Mouse (Mus musculus) heart, embryonic 12.5 days (tissue): ENCODE measurements around the gene Ccs. TPM values are rescaled to one million over a fixed set of nuclear protein-coding genes. Genes with fewer than 3 reads are reported as not detected.

Source experiments
- ATAC-seq: fragments of 200-750 bp; cut with Nextera tagmentation; 2 replicates; pipeline ENCODE4 v1.8.0; 2017; ENCODE audit warnings: moderate TSS enrichment, moderate library complexity; ENCODE audit not compliant: insufficient number of reproducible peaks, low FRiP score
- H3K27ac ChIP-seq: fragments of 300-500 bp; sonication (generic); 2 replicates; pipeline ENCODE4 v1.5.1; 2016; ENCODE audit warnings: mild to moderate bottlenecking, moderate library complexity; ENCODE audit not compliant: poor library complexity, severe bottlenecking
- H3K27me3 ChIP-seq: fragments of 300-500 bp; sonication (generic); replicated peaks from 2 replicates; pipeline ENCODE4 v1.6.1; 2016; ENCODE audit warnings: mild to moderate bottlenecking, moderate library complexity
- H3K36me3 ChIP-seq: fragments of 300-500 bp; sonication (generic); 2 replicates; pipeline ENCODE4 v1.6.1; 2016; ENCODE audit warnings: mild to moderate bottlenecking, moderate library complexity
- H3K4me1 ChIP-seq: fragments of 300-500 bp; sonication (generic); replicated peaks from 2 replicates; pipeline ENCODE4 v1.6.1; 2016; ENCODE audit warnings: mild to moderate bottlenecking
- H3K4me2 ChIP-seq: fragments of 300-500 bp; sonication (generic); 2 replicates; pipeline ENCODE4 v1.6.1; 2016; ENCODE audit warnings: mild to moderate bottlenecking, moderate library complexity
- H3K4me3 ChIP-seq: fragments of 300-500 bp; sonication (generic); 2 replicates; pipeline ENCODE4 v1.5.1; 2016; ENCODE audit warnings: mild to moderate bottlenecking
- H3K9ac ChIP-seq: fragments of 300-500 bp; sonication (generic); 2 replicates; pipeline ENCODE4 v1.6.1; 2016; ENCODE audit warnings: mild to moderate bottlenecking, moderate library complexity
- H3K9me3 ChIP-seq: fragments of 300-500 bp; sonication (generic); replicated peaks from 2 replicates; pipeline ENCODE4 v1.6.1; 2016; ENCODE audit warnings: mild to moderate bottlenecking, moderate library complexity
- WGBS: fragments of 180-500 bp; shearing (Covaris S2); methylation state at CpG from one replicate; pipeline ENCODE4 v1.1.7; 2016; 5-methylcytosine and 5-hydroxymethylcytosine counted together
- polyA plus RNA-seq: library from polyadenylated mRNA; unstranded; fragments of >200 nt; fragmentation: Nextera tagmentation; extraction: Ambion mirVana; gene quantifications from 2 replicates; pipeline ENCODE4 v1.2.1, GENCODE M21; 2016

Gene Ccs
- polyA plus RNA-seq, 1 experiment from 2014 or later, result 34.5 TPM

- Histone ChIP-seq H3K4me3 (peak overlapping the region; percentile 59; the same call in 1 of the 2 replicates), H3K9me3 (no peaks in the 10 kb centered on the region), H3K9ac (no peak overlapping the region), H3K4me2 (peak overlapping the region; percentile 96), H3K4me1 (peaks cover 9% of the 10 kb centered on the region; the same call in 1 of the 2 replicates), H3K27ac (no peak overlapping the region), H3K36me3 (0 out of 2 replicates have a peak, but pooled peaks cover 7% of the 10 kb centered on the region), H3K27me3 (peaks cover 20% of the 10 kb centered on the region)
- ATAC-seq, result no peak
- WGBS, result 84% methylated on average over 4 of the region's 4 CpGs
These were observed 16.8 kb upstream of the Ccs start for GRCm38 (mm10) chr19:4855951-4856350.

- H3K4me3 ChIP-seq, result peak overlapping the region; percentile 59
- H3K9ac ChIP-seq, result peak overlapping the region; percentile 73
- H3K4me2 ChIP-seq, result peak overlapping the region; percentile 96
- H3K27me3 ChIP-seq, result peaks cover 24% of the 10 kb centered on the region
- H3K9me3 ChIP-seq, result no peaks in the 10 kb centered on the region
- peaks cover 9% of the 10 kb centered on the region; the same call in 1 of the 2 replicates for H3K4me1 ChIP-seq
- no peak for ATAC-seq
- H3K27ac ChIP-seq, result peak overlapping the region; percentile 48; the same call in 1 of the 2 replicates
- H3K36me3 ChIP-seq, result 0 out of 2 replicates have a peak, but pooled peaks cover 7% of the 10 kb centered on the region
- WGBS, result 4% methylated on average over 14 of the region's 14 CpGs
These were observed 16.3 kb upstream of the Ccs start for GRCm38 (mm10) chr19:4855470-4855820.

DNA sequence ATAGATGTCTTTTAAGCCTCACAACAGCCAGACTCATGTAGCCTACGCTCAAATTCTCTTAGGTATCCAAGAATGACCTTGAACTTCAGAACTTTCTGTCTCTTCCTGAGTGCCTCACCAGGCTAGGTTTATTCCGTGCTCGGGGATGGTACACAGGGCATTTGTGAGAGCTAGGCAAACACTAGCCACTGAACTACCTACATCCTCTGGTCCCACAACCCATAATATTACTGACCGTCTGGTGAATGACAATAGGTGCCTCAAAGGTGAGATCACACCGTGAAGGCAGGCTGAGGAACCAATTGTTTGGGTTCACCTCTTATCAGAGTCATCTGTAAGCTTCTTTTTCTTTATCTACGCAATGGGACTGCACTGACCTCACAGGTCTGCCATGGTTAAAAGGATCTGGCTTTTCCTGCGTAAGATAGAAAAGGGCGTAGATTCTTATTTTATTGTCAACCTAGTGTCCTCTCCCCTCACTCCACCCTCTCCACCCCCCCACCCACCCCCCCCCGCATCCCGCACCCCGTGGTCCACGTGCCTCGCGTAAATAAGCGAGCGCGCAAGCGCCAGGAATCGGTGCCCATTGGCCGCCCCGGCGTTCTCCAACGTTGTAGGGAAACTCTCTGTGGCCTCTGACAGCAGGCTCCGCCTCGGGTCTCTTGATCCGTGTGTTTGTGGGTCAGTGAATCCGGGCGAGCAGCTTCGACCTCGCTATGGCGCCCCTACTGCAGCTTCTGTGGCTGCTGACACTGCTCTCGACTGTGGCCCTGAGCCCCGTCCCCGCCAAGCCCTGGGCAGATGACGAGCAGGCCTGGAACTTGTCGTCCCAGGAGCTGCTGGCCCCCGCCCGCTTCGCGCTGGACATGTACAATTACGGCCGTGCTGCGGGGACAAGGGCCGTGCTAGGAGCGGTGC lies 15.7 kb upstream of the Ccs start, which contains the start of gene Ctsf:
TSS of gene Ctsf (plus strand) at position 579 of the 918 bp plus-strand sequence.
- peak within 1 kb of the TSS; percentile 48; the same call in 1 of the 2 replicates for H3K27ac ChIP-seq
- peaks cover 27% of the 10 kb centered on the region for H3K27me3 ChIP-seq
- 4% methylated on average over 45 of the region's 45 CpGs for WGBS
- 0 out of 2 replicates have a peak, but pooled peaks cover 7% of the 10 kb centered on the region for H3K36me3 ChIP-seq
- H3K9ac ChIP-seq, result peak within 1 kb of the TSS; percentile 73
- ATAC-seq, result peak; percentile 77
- peaks cover 9% of the 10 kb centered on the region; the same call in 1 of the 2 replicates for H3K4me1 ChIP-seq
- H3K9me3 ChIP-seq, result no peaks in the 10 kb centered on the region
- peak within 1 kb of the TSS; percentile 96 for H3K4me2 ChIP-seq
- H3K4me3 ChIP-seq, result peak within 1 kb of the TSS; percentile 59

DNA sequence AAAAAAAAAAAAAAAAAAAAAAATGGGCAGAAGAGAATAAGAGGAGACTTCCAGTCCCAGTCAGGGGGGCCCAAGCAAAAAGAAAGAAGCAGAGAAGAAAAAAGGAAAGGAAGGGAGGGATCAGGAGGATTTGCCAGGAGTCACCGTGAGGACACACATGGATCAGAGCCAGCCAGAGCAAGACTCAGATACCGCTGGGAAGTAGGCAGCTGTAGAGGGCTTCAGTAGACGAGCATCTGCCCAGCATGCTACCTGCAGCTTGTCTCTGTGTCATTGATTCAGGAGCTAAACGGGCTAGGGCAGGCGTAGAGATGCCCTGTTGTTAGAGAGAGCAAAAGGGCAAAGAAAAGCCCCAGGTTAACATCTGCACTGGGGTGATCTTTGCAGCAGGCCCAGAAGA lies 11.1 kb upstream of the Ccs start:
- peaks cover 15% of the 10 kb centered on the region for H3K27me3 ChIP-seq
- ATAC-seq, result no peak
- no peak overlapping the region for H3K27ac ChIP-seq
- H3K36me3 ChIP-seq, result no peaks in the 10 kb centered on the region
- peaks cover 5% of the 10 kb centered on the region; the same call in 1 of the 2 replicates for H3K4me1 ChIP-seq
- 46% methylated on average over 5 of the region's 5 CpGs for WGBS
- H3K4me2 ChIP-seq, result no peak overlapping the region
- no peaks in the 10 kb centered on the region for H3K9me3 ChIP-seq
- H3K9ac ChIP-seq, result no peak overlapping the region
- no peak overlapping the region for H3K4me3 ChIP-seq

- no peak overlapping the region for H3K27ac ChIP-seq
- H3K9me3 ChIP-seq, result no peaks in the 10 kb centered on the region
- no peak overlapping the region for H3K4me2 ChIP-seq
- no peak overlapping the region for H3K9ac ChIP-seq
- no peaks in the 10 kb centered on the region for H3K36me3 ChIP-seq
- peaks cover 4% of the 10 kb centered on the region; the same call in 1 of the 2 replicates for H3K4me1 ChIP-seq
- no peak overlapping the region for H3K4me3 ChIP-seq
- ATAC-seq, result no peak
- 41% methylated on average over 4 of the region's 4 CpGs for WGBS
- H3K27me3 ChIP-seq, result peaks cover 15% of the 10 kb centered on the region
These were observed 10.7 kb upstream of the Ccs start for GRCm38 (mm10) chr19:4849800-4850199.

- no peaks in the 10 kb centered on the region for H3K4me1 ChIP-seq
- H3K4me2 ChIP-seq, result no peak overlapping the region
- H3K27me3 ChIP-seq, result peaks cover 22% of the 10 kb centered on the region
- no peak overlapping the region for H3K9ac ChIP-seq
- H3K4me3 ChIP-seq, result no peak overlapping the region
- H3K9me3 ChIP-seq, result no peaks in the 10 kb centered on the region
- ATAC-seq, result no peak
- no peaks in the 10 kb centered on the region for H3K36me3 ChIP-seq
- 28% methylated on average over 7 of the region's 7 CpGs for WGBS
- no peak overlapping the region for H3K27ac ChIP-seq
These were observed 8.4 kb upstream of the Ccs start for GRCm38 (mm10) chr19:4847490-4847889.

DNA sequence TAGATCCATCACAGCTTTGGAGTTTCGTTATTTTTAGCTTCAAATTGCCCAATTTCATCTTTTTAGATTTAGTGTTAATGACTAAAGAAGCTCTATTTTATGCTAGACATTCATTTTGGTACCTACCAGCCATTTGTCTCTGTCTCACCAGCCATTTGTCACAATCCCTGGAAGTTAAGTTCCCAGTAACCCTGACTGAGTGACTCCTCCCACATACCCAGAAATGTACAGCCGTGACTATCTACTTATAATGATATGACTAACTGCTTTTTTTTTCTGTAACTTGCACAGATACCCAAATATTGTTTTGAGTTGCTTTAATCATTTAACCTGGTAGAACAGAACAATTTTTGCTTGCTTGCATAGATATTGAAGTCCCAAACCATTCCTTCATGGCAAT lies 6.7 kb upstream of the Ccs start:
- Histone ChIP-seq H3K4me1 (no peaks in the 10 kb centered on the region), H3K36me3 (no peaks in the 10 kb centered on the region), H3K9ac (no peak overlapping the region), H3K27ac (no peak overlapping the region), H3K4me2 (no peak overlapping the region), H3K9me3 (no peaks in the 10 kb centered on the region), H3K4me3 (no peak overlapping the region), H3K27me3 (peaks cover 37% of the 10 kb centered on the region)
- no peak for ATAC-seq
- 46% methylated on average over 2 of the region's 2 CpGs for WGBS

DNA sequence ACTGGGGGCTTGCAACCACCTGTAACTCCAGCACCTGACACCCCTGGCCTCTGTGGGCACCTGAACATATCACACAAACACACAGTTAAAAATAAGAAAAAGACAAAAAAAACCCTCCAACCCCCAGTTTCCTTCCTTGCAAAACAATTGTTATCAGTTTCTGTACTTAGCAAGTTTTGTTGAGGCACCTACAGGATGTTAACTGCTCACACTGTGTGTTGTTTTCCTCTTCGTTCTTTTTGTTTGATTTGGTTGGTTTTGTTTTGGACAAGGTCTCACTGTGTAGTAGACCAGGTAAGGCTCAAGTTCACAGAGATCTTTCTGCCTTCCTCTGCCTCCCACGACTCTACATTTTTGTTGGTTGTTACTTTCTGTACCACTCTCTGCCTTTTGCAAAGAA lies 3.5 kb upstream of the Ccs start:
- ATAC-seq, result no peak
- Histone ChIP-seq H3K9ac (no peak overlapping the region), H3K27me3 (peaks cover 36% of the 10 kb centered on the region), H3K36me3 (no peaks in the 10 kb centered on the region), H3K27ac (no peak overlapping the region), H3K4me2 (no peak overlapping the region), H3K4me3 (no peak overlapping the region), H3K4me1 (peaks cover 15% of the 10 kb centered on the region), H3K9me3 (no peaks in the 10 kb centered on the region)
- 56% methylated on average over 2 of the region's 2 CpGs for WGBS

- Histone ChIP-seq H3K27ac (no peak overlapping the region), H3K9me3 (no peaks in the 10 kb centered on the region), H3K9ac (no peak overlapping the region), H3K4me2 (no peak overlapping the region), H3K4me3 (no peak overlapping the region), H3K27me3 (peaks cover 36% of the 10 kb centered on the region), H3K36me3 (peaks cover 4% of the 10 kb centered on the region), H3K4me1 (peaks cover 15% of the 10 kb centered on the region)
- 76% methylated on average over 9 of the region's 9 CpGs for WGBS
- ATAC-seq, result no peak
These were observed 1.7 kb upstream of the Ccs start for GRCm38 (mm10) chr19:4840848-4841247.

- peaks cover 15% of the 10 kb centered on the region for H3K4me1 ChIP-seq
- H3K9ac ChIP-seq, result peak overlapping the region; percentile 81
- ATAC-seq, result peak; percentile 47
- peak overlapping the region; percentile 86 for H3K4me2 ChIP-seq
- H3K4me3 ChIP-seq, result peak overlapping the region; percentile 54
- H3K27ac ChIP-seq, result no peak overlapping the region
- H3K9me3 ChIP-seq, result no peaks in the 10 kb centered on the region
- H3K27me3 ChIP-seq, result peaks cover 36% of the 10 kb centered on the region
- WGBS, result 31% methylated on average over 10 of the region's 10 CpGs
- H3K36me3 ChIP-seq, result peaks cover 4% of the 10 kb centered on the region
These were observed 499 bp downstream of the Ccs start for GRCm38 (mm10) chr19:4838526-4839140.

DNA sequence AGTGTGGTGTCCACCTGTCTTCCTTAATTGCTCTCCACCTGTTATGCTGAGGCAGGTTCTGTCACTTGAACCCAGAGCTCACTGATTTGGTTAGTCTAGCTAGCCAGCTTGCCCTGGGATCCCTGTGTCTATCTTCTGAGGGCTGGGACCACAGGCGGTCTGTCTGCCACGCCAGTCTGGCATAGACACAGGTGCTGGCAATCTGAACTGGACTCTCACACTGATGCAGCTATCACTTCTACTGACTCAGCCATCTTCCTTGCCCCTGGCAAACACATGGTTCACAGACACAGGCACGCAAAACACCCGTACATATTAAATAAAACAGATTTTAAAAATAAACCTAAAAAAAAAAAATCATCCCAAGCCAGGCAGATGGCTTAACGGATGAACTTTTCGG lies 2.1 kb downstream of the Ccs start:
- 89% methylated on average over 6 of the region's 6 CpGs for WGBS
- H3K4me2 ChIP-seq, result no peak overlapping the region
- H3K27ac ChIP-seq, result no peak overlapping the region
- H3K36me3 ChIP-seq, result peaks cover 17% of the 10 kb centered on the region
- peaks cover 25% of the 10 kb centered on the region for H3K27me3 ChIP-seq
- H3K9ac ChIP-seq, result no peak overlapping the region
- no peak overlapping the region for H3K4me3 ChIP-seq
- H3K4me1 ChIP-seq, result peaks cover 15% of the 10 kb centered on the region
- ATAC-seq, result no peak
- no peaks in the 10 kb centered on the region for H3K9me3 ChIP-seq
